25 mouse cellular contexts compared by ENCODE assay signal in genomic region chr7:145169703-145170102, GRCm38 (mm10). TPM values are rescaled to one million over a fixed set of nuclear protein-coding genes. Genes with fewer than 3 reads are reported as not detected.
DNase-seq lines count a peak whose midpoint lies in the region; ATAC-seq lines count a peak whose summit lies in the region.
"Had no signal": no experiment of that assay in that cellular context is flagged by ENCODE, and none has a peak within 500 bp of the region (broad histone marks: within the 10 kb centered on the region; RNA-seq: fewer than 3 reads in every experiment).

No protein-coding gene starts in this region.

- peak overlapping the region; percentile 57 for H3K27ac ChIP-seq in hindbrain, embryonic 10.5 days
- no peak overlapping the region for H3K27ac ChIP-seq in hindbrain, embryonic 11.5 days (ENCODE audit: low read depth, low read length)
- H3K27ac ChIP-seq in midbrain, embryonic 16.5 days (ENCODE audit: low read length), result no peak overlapping the region
- H3K27ac ChIP-seq in midbrain, embryonic 13.5 days, result no peak overlapping the region
- H3K27ac ChIP-seq in forebrain, embryonic 16.5 days (ENCODE audit: low read length), result no peak overlapping the region
- no peak overlapping the region; the same call in 1 of the 2 replicates for H3K27ac ChIP-seq in hindbrain, embryonic 16.5 days (ENCODE audit: low read depth, low read length)
- H3K27ac ChIP-seq: heart, adult 2 months; heart, embryonic 13.5 days; limb, embryonic 12.5 days; midbrain, embryonic 12.5 days had no signal

- whole genome bisulfite sequencing in hindbrain, embryonic 10.5 days, result 80% methylated on average over 3 of the region's 3 CpGs
- WGBS in hindbrain, embryonic 11.5 days, result 72% methylated on average over 3 of the region's 3 CpGs
- WGBS in midbrain, embryonic 16.5 days, result 71% methylated on average over 3 of the region's 3 CpGs
- WGBS in midbrain, embryonic 13.5 days, result 72% methylated on average over 3 of the region's 3 CpGs
- 33% methylated on average over 3 of the region's 3 CpGs for WGBS in forebrain, embryonic 16.5 days
- 57% methylated on average over 3 of the region's 3 CpGs for WGBS in hindbrain, embryonic 16.5 days

- H3K36me3 ChIP-seq in hindbrain, embryonic 10.5 days, result no peaks in the 10 kb centered on the region
- no peaks in the 10 kb centered on the region for H3K36me3 ChIP-seq in hindbrain, embryonic 11.5 days (ENCODE audit: control insufficient read depth, insufficient read depth, low read length)
- no peaks in the 10 kb centered on the region for H3K36me3 ChIP-seq in midbrain, embryonic 16.5 days (ENCODE audit: control insufficient read depth, insufficient read depth, low read length)
- H3K36me3 ChIP-seq in midbrain, embryonic 13.5 days, result no peaks in the 10 kb centered on the region
- no peaks in the 10 kb centered on the region for H3K36me3 ChIP-seq in forebrain, embryonic 16.5 days (ENCODE audit: control insufficient read depth, insufficient read depth)
- no peaks in the 10 kb centered on the region for H3K36me3 ChIP-seq in hindbrain, embryonic 16.5 days (ENCODE audit: control insufficient read depth, insufficient read depth, low read length)
- H3K36me3 ChIP-seq: heart, embryonic 13.5 days; limb, embryonic 12.5 days; midbrain, embryonic 12.5 days had no signal

- H3K4me3 ChIP-seq in hindbrain, embryonic 10.5 days, result no peak overlapping the region
- H3K4me3 ChIP-seq in hindbrain, embryonic 11.5 days (ENCODE audit: low read depth, low read length), result no peak overlapping the region
- no peak overlapping the region for H3K4me3 ChIP-seq in midbrain, embryonic 16.5 days (ENCODE audit: low read depth, low read length)
- H3K4me3 ChIP-seq in midbrain, embryonic 13.5 days (replicated peaks), result no peak overlapping the region
- no peak overlapping the region for H3K4me3 ChIP-seq in forebrain, embryonic 16.5 days (replicated peaks; ENCODE audit: low read length)
- H3K4me3 ChIP-seq in hindbrain, embryonic 16.5 days (ENCODE audit: low read length), result no peak overlapping the region
- H3K4me3 ChIP-seq: heart, adult 2 months; heart, embryonic 13.5 days; limb, embryonic 12.5 days; midbrain, embryonic 12.5 days had no signal

- no peak for ATAC-seq in hindbrain, embryonic 11.5 days (ENCODE audit: low FRiP score)
- ATAC-seq in midbrain, embryonic 16.5 days, result peak; percentile 64; the same call in 1 of the 2 replicates
- ATAC-seq in midbrain, embryonic 13.5 days, result no peak
- ATAC-seq in forebrain, embryonic 16.5 days, result peak; percentile 48
- peak; percentile 88 for ATAC-seq in hindbrain, embryonic 16.5 days
- ATAC-seq: liver, postnatal 0 days had no signal

- no peak overlapping the region for H3K4me2 ChIP-seq in hindbrain, embryonic 11.5 days (replicated peaks; ENCODE audit: low read depth, low read length)
- H3K4me2 ChIP-seq in midbrain, embryonic 16.5 days (ENCODE audit: low read length), result no peak overlapping the region
- no peak overlapping the region for H3K4me2 ChIP-seq in midbrain, embryonic 13.5 days (replicated peaks)
- no peak overlapping the region for H3K4me2 ChIP-seq in forebrain, embryonic 16.5 days (ENCODE audit: low read length)
- H3K4me2 ChIP-seq in hindbrain, embryonic 16.5 days (ENCODE audit: low read length), result no peak overlapping the region
- H3K4me2 ChIP-seq: heart, embryonic 13.5 days; limb, embryonic 12.5 days; liver, embryonic 11.5 days; midbrain, embryonic 12.5 days had no signal

- H3K9ac ChIP-seq in hindbrain, embryonic 11.5 days (ENCODE audit: low read depth, low read length), result no peak overlapping the region
- H3K9ac ChIP-seq in midbrain, embryonic 16.5 days (ENCODE audit: low read depth, low read length), result no peak overlapping the region
- H3K9ac ChIP-seq in midbrain, embryonic 13.5 days (replicated peaks), result no peak overlapping the region
- H3K9ac ChIP-seq in forebrain, embryonic 16.5 days (replicated peaks; ENCODE audit: low read depth, low read length), result no peak overlapping the region
- no peak overlapping the region for H3K9ac ChIP-seq in hindbrain, embryonic 16.5 days (ENCODE audit: low read depth, low read length)
- H3K9ac ChIP-seq: heart, embryonic 13.5 days; limb, embryonic 12.5 days; liver, postnatal 0 days; midbrain, embryonic 12.5 days had no signal

- H3K9me3 ChIP-seq in hindbrain, embryonic 10.5 days, result no peaks in the 10 kb centered on the region
- no peaks in the 10 kb centered on the region for H3K9me3 ChIP-seq in hindbrain, embryonic 11.5 days (ENCODE audit: control insufficient read depth, low read length)
- H3K9me3 ChIP-seq in midbrain, embryonic 16.5 days (replicated peaks; ENCODE audit: control insufficient read depth, low read length, poor library complexity, severe bottlenecking), result no peaks in the 10 kb centered on the region
- H3K9me3 ChIP-seq in midbrain, embryonic 13.5 days, result no peaks in the 10 kb centered on the region
- H3K9me3 ChIP-seq in forebrain, embryonic 16.5 days (ENCODE audit: control insufficient read depth, low read length), result no peaks in the 10 kb centered on the region
- no peaks in the 10 kb centered on the region for H3K9me3 ChIP-seq in hindbrain, embryonic 16.5 days (ENCODE audit: control insufficient read depth, low read length)
- H3K9me3 ChIP-seq: heart, embryonic 13.5 days; limb, embryonic 12.5 days; midbrain, embryonic 12.5 days had no signal

- H3K4me1 ChIP-seq in hindbrain, embryonic 10.5 days (replicated peaks), result peaks cover 38% of the 10 kb centered on the region
- H3K4me1 ChIP-seq in hindbrain, embryonic 11.5 days (replicated peaks; ENCODE audit: control insufficient read depth, insufficient read depth, low read length), result peaks cover 3% of the 10 kb centered on the region; the same call in 1 of the 2 replicates
- peaks cover 6% of the 10 kb centered on the region; the same call in 1 of the 2 replicates for H3K4me1 ChIP-seq in midbrain, embryonic 16.5 days (ENCODE audit: control insufficient read depth, insufficient read depth, low read length)
- H3K4me1 ChIP-seq in midbrain, embryonic 13.5 days (replicated peaks), result peaks cover 16% of the 10 kb centered on the region
- peaks cover 8% of the 10 kb centered on the region for H3K4me1 ChIP-seq in forebrain, embryonic 16.5 days (replicated peaks; ENCODE audit: control insufficient read depth, insufficient read depth, low read length)
- peaks cover 5% of the 10 kb centered on the region for H3K4me1 ChIP-seq in hindbrain, embryonic 16.5 days (ENCODE audit: control insufficient read depth, insufficient read depth, low read depth, low read length)

- peaks cover 41% of the 10 kb centered on the region for H3K27me3 ChIP-seq in hindbrain, embryonic 10.5 days (ENCODE audit: insufficient read depth, poor library complexity, severe bottlenecking)
- H3K27me3 ChIP-seq in hindbrain, embryonic 11.5 days (ENCODE audit: control insufficient read depth, insufficient read depth, low read length), result no peaks in the 10 kb centered on the region
- H3K27me3 ChIP-seq in midbrain, embryonic 16.5 days (ENCODE audit: control insufficient read depth, insufficient read depth, low read depth, low read length), result no peaks in the 10 kb centered on the region; the same call in 1 of the 2 replicates
- no peaks in the 10 kb centered on the region for H3K27me3 ChIP-seq in midbrain, embryonic 13.5 days
- H3K27me3 ChIP-seq in forebrain, embryonic 16.5 days (replicated peaks; ENCODE audit: control insufficient read depth, insufficient read depth, low read length), result no peaks in the 10 kb centered on the region
- H3K27me3 ChIP-seq in hindbrain, embryonic 16.5 days (replicated peaks; ENCODE audit: control insufficient read depth, insufficient read depth, low read length), result no peaks in the 10 kb centered on the region

- no peak for DNase-seq in hindbrain, embryonic 10.5 days (ENCODE audit: low spot score)
- no peak for DNase-seq in hindbrain, embryonic 11.5 days (ENCODE audit: low spot score)
- DNase-seq in gastrocnemius, postnatal 25 days, result no peak
- no peak for DNase-seq in adrenal gland, postnatal 10 days
- DNase-seq: adrenal gland, adult 2 months; cerebellum, adult 9-10 months; gastrocnemius, postnatal 36 days; heart, adult 2 months; heart, postnatal 14 days; kidney, adult 18-20 months; kidney, postnatal 10 days; liver, postnatal 0 days; lung, postnatal 10 days; spleen, adult 18-20 months; thymus, postnatal 14 days had no signal

RNA-seq across cellular contexts. Expression of gene 1810010D01Rik, which starts 38.2 kb away (rescaled TPM):
- polyA plus RNA-seq in hindbrain, embryonic 10.5 days (2016; fragmentation: Nextera tagmentation; extraction: Ambion mirVana), result 0.19 and 0.37 TPM in 2 replicates
- polyA plus RNA-seq in hindbrain, embryonic 11.5 days (2014; fragmentation: Nextera tagmentation; extraction: Ambion mirVana), result 0.97 TPM in 1 of 2 replicates, not detected in the other
- 0.36 TPM in 1 of 2 replicates, not detected in the other for polyA plus RNA-seq in midbrain, embryonic 16.5 days (2015; fragmentation: Nextera tagmentation; extraction: Ambion mirVana)
- polyA plus RNA-seq in midbrain, embryonic 13.5 days (2015; fragmentation: Nextera tagmentation; extraction: Ambion mirVana), result 0.34 TPM in 1 of 2 replicates, not detected in the other
- polyA plus RNA-seq in forebrain, embryonic 16.5 days (2015; fragmentation: Nextera tagmentation; extraction: Ambion mirVana), result not detected in 2 replicates
- not detected in 2 replicates for polyA plus RNA-seq in hindbrain, embryonic 16.5 days (2015; fragmentation: Nextera tagmentation; extraction: Ambion mirVana)
- total RNA-seq in gastrocnemius, postnatal 25 days (2021), result not detected
- total RNA-seq in adrenal gland, postnatal 10 days (2021), result under 1 TPM in 1 of 2 experiments, not detected in 1; 0.58 TPM
- total RNA-seq: gastrocnemius, postnatal 36 days; heart, adult 2 months; MEL had no signal
- polyA plus RNA-seq: C2C12; liver, postnatal 0 days had no signal

Comparison
In these comparisons a context has a peak if more than half of its experiments do, and no peak if none do; other contexts are left out.
1. ATAC-seq: peak in midbrain, embryonic 16.5 days (single experiment), forebrain, embryonic 16.5 days (single experiment) and hindbrain, embryonic 16.5 days (single experiment); none in hindbrain, embryonic 11.5 days (single experiment) and midbrain, embryonic 13.5 days (single experiment).